Mouse (Mus musculus): ENCODE measurements around the gene Gm17509.

GRCm38 (mm10) chr13:117242621-117243020, 21.7 kb upstream of the Gm17509 start:
- TF ChIP-seq CTCF (IDR thresholded peaks at IDR 0.05; ENCODE audit: extremely low read depth, insufficient read depth, insufficient read length, insufficient replicate concordance): no peak
- TF ChIP-seq POLR2A (IDR thresholded peaks at IDR 0.05; ENCODE audit: low read depth, low read length): no peak
